Mouse (Mus musculus): ENCODE measurements around the gene Miox. TPM values are rescaled to one million over a fixed set of nuclear protein-coding genes. Genes with fewer than 3 reads are reported as not detected.

Gene Miox
- polyA plus RNA-seq, 1 experiment from 2014 or later = 0.76 TPM

- H3K4me2 ChIP-seq (replicated peaks; ENCODE audit: low read depth, low read length) = no peak overlapping the region
- no peak overlapping the region for H3K9ac ChIP-seq (ENCODE audit: low read depth, low read length)
- 0 out of 2 replicates have a peak, but pooled peaks cover 7% of the 10 kb centered on the region for H3K27me3 ChIP-seq (ENCODE audit: control insufficient read depth, insufficient read depth, low read length)
- peaks cover 6% of the 10 kb centered on the region; the same call in 1 of the 2 replicates for H3K4me1 ChIP-seq (ENCODE audit: control insufficient read depth, insufficient read depth, low read length)
- H3K4me3 ChIP-seq (ENCODE audit: low read length) = no peak overlapping the region
- no peak overlapping the region for H3K27ac ChIP-seq (ENCODE audit: low read depth, low read length)
- WGBS = 98% methylated on average over 4 of the region's 4 CpGs
- H3K9me3 ChIP-seq (ENCODE audit: control insufficient read depth, low read length) = no peaks in the 10 kb centered on the region
- ATAC-seq (ENCODE audit: low FRiP score, low TSS enrichment) = no peak
- no peaks in the 10 kb centered on the region for H3K36me3 ChIP-seq (ENCODE audit: control insufficient read depth, insufficient read depth, low read length)
Observed at GRCm38 (mm10) chr15:89323656-89324055, 10.5 kb upstream of the Miox start.

GRCm38 (mm10) chr15:89326441-89326840 is 7.8 kb upstream of the Miox start:
- H3K9ac ChIP-seq (ENCODE audit: low read depth, low read length) = no peak overlapping the region
- H3K27me3 ChIP-seq (ENCODE audit: control insufficient read depth, insufficient read depth, low read length) = 0 out of 2 replicates have a peak, but pooled peaks cover 7% of the 10 kb centered on the region
- H3K27ac ChIP-seq (ENCODE audit: low read depth, low read length) = no peak overlapping the region
- 53% methylated on average over 5 of the region's 5 CpGs for WGBS
- H3K4me3 ChIP-seq (ENCODE audit: low read length) = no peak overlapping the region
- no peaks in the 10 kb centered on the region for H3K9me3 ChIP-seq (ENCODE audit: control insufficient read depth, low read length)
- no peak overlapping the region for H3K4me2 ChIP-seq (replicated peaks; ENCODE audit: low read depth, low read length)
- no peaks in the 10 kb centered on the region for H3K36me3 ChIP-seq (ENCODE audit: control insufficient read depth, insufficient read depth, low read length)
- no peak for ATAC-seq (ENCODE audit: low FRiP score, low TSS enrichment)
- H3K4me1 ChIP-seq (ENCODE audit: control insufficient read depth, insufficient read depth, low read length) = peaks cover 6% of the 10 kb centered on the region; the same call in 1 of the 2 replicates

DNA sequence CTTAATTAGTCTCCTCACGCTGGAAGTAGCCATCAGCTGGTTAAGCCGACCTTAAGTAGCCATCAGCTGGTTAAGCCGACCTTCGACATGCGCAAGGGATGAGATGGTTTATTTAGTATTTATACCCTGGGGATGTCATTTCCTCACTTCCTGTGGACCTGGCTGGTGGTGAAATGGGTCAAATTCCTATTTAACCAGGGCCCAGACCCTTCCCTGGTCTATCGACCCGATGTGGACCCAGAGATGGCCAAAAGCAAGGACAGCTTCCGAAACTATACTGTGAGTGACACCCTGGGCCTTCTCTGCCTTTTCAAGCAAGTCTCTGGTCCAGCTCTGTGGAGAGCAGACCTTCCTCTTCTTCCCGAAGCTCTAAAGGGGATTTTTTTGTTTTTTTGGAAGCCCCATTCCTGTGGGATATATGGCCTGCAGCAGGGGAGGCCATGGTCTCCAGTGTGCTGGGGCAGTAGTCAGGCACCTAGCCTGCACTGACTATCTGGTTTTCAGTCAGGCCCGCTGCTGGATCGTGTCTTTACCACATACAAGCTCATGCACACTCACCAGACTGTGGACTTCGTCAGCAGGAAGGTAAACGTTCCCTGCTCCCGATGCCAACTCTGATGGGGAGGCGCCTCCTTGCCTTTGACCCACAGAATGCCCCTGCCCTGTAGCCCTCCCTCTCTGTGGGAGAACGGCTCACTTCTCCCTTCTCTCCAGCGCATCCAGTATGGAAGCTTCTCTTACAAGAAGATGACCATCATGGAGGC is 758 bp downstream of the Miox start:
- Histone ChIP-seq H3K27ac (ENCODE audit: low read depth, low read length) (no peak overlapping the region), H3K4me3 (ENCODE audit: low read length) (no peak overlapping the region), H3K4me2 (replicated peaks; ENCODE audit: low read depth, low read length) (no peak overlapping the region), H3K36me3 (ENCODE audit: control insufficient read depth, insufficient read depth, low read length) (no peaks in the 10 kb centered on the region), H3K27me3 (ENCODE audit: control insufficient read depth, insufficient read depth, low read length) (no peaks in the 10 kb centered on the region), H3K9me3 (ENCODE audit: control insufficient read depth, low read length) (no peaks in the 10 kb centered on the region), H3K9ac (ENCODE audit: low read depth, low read length) (no peak overlapping the region), H3K4me1 (ENCODE audit: control insufficient read depth, insufficient read depth, low read length) (no peaks in the 10 kb centered on the region)
- WGBS = 82% methylated on average over 17 of the region's 17 CpGs
- no peak for ATAC-seq (ENCODE audit: low FRiP score, low TSS enrichment)

DNA sequence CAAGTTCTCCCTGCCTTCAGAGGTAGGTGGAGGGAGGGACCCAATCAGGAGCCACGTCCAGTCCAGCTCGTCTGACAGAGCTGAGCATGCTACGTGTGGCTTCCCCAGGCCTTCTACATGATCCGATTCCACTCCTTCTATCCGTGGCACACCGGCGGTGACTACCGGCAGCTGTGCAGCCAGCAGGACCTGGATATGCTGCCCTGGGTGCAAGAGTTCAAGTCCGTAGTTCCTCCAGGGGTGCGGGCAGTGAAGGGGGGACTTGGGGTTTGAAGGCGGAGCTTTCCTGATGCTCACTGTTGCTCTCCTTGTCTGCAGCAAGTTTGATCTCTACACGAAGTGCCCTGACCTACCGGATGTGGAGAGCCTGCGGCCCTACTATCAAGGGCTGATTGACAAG is 2.2 kb downstream of the Miox start:
- Histone ChIP-seq H3K36me3 (ENCODE audit: control insufficient read depth, insufficient read depth, low read length) (no peaks in the 10 kb centered on the region), H3K4me3 (ENCODE audit: low read length) (no peak overlapping the region), H3K4me2 (replicated peaks; ENCODE audit: low read depth, low read length) (no peak overlapping the region), H3K27ac (ENCODE audit: low read depth, low read length) (no peak overlapping the region), H3K4me1 (ENCODE audit: control insufficient read depth, insufficient read depth, low read length) (no peaks in the 10 kb centered on the region), H3K9me3 (ENCODE audit: control insufficient read depth, low read length) (no peaks in the 10 kb centered on the region), H3K27me3 (ENCODE audit: control insufficient read depth, insufficient read depth, low read length) (no peaks in the 10 kb centered on the region), H3K9ac (ENCODE audit: low read depth, low read length) (no peak overlapping the region)
- 89% methylated on average over 14 of the region's 14 CpGs for WGBS
- no peak for ATAC-seq (ENCODE audit: low FRiP score, low TSS enrichment)

- H3K4me1 ChIP-seq (ENCODE audit: control insufficient read depth, insufficient read depth, low read length) = no peaks in the 10 kb centered on the region
- ATAC-seq (ENCODE audit: low FRiP score, low TSS enrichment) = no peak
- no peaks in the 10 kb centered on the region for H3K9me3 ChIP-seq (ENCODE audit: control insufficient read depth, low read length)
- no peaks in the 10 kb centered on the region for H3K27me3 ChIP-seq (ENCODE audit: control insufficient read depth, insufficient read depth, low read length)
- no peaks in the 10 kb centered on the region for H3K36me3 ChIP-seq (ENCODE audit: control insufficient read depth, insufficient read depth, low read length)
- H3K27ac ChIP-seq (ENCODE audit: low read depth, low read length) = no peak overlapping the region
- H3K4me3 ChIP-seq (ENCODE audit: low read length) = no peak overlapping the region
- 92% methylated on average over 2 of the region's 2 CpGs for WGBS
- no peak overlapping the region for H3K9ac ChIP-seq (ENCODE audit: low read depth, low read length)
- H3K4me2 ChIP-seq (replicated peaks; ENCODE audit: low read depth, low read length) = no peak overlapping the region
Observed at GRCm38 (mm10) chr15:89339696-89340095, 5.5 kb downstream of the Miox start.

GRCm38 (mm10) chr15:89340136-89340535 is 5.9 kb downstream of the Miox start:
- no peak for ATAC-seq (ENCODE audit: low FRiP score, low TSS enrichment)
- Histone ChIP-seq H3K27me3 (ENCODE audit: control insufficient read depth, insufficient read depth, low read length) (no peaks in the 10 kb centered on the region), H3K4me3 (ENCODE audit: low read length) (no peak overlapping the region), H3K27ac (ENCODE audit: low read depth, low read length) (no peak overlapping the region), H3K9ac (ENCODE audit: low read depth, low read length) (no peak overlapping the region), H3K36me3 (ENCODE audit: control insufficient read depth, insufficient read depth, low read length) (no peaks in the 10 kb centered on the region), H3K4me1 (ENCODE audit: control insufficient read depth, insufficient read depth, low read length) (no peaks in the 10 kb centered on the region), H3K9me3 (ENCODE audit: control insufficient read depth, low read length) (no peaks in the 10 kb centered on the region), H3K4me2 (replicated peaks; ENCODE audit: low read depth, low read length) (no peak overlapping the region)
- 84% methylated on average over 3 of the region's 3 CpGs for WGBS

- Histone ChIP-seq H3K27ac (ENCODE audit: low read depth, low read length) (no peak overlapping the region), H3K9me3 (ENCODE audit: control insufficient read depth, low read length) (no peaks in the 10 kb centered on the region), H3K4me2 (replicated peaks; ENCODE audit: low read depth, low read length) (no peak overlapping the region), H3K27me3 (ENCODE audit: control insufficient read depth, insufficient read depth, low read length) (no peaks in the 10 kb centered on the region), H3K36me3 (ENCODE audit: control insufficient read depth, insufficient read depth, low read length) (no peaks in the 10 kb centered on the region), H3K4me3 (ENCODE audit: low read length) (no peak overlapping the region), H3K9ac (ENCODE audit: low read depth, low read length) (no peak overlapping the region), H3K4me1 (ENCODE audit: control insufficient read depth, insufficient read depth, low read length) (no peaks in the 10 kb centered on the region)
- no peak for ATAC-seq (ENCODE audit: low FRiP score, low TSS enrichment)
- WGBS = 44% methylated on average over 1 of the region's 1 CpGs
Observed at GRCm38 (mm10) chr15:89341678-89342077, 7.5 kb downstream of the Miox start.

DNA sequence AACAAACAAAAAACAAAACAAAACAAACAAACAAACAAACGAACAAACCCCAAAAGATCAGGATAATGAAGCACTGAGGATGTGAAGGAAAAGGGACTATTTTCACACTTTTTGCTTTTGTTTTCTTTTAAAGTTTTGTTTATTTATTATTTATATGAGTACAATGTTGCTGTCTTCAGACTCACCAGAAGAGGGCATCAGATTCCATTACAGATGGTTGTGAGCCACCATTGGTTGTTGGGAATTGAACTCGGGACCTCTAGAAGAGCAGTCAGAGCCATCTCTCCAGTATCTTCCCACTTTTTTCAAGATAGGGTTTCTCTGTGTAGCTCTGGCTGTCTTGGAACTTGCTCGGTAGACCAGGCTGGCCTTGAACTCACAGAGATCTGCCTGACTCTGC is 9.1 kb downstream of the Miox start:
- WGBS = 86% methylated on average over 3 of the region's 3 CpGs
- Histone ChIP-seq H3K27ac (ENCODE audit: low read depth, low read length) (no peak overlapping the region), H3K36me3 (ENCODE audit: control insufficient read depth, insufficient read depth, low read length) (no peaks in the 10 kb centered on the region), H3K9ac (ENCODE audit: low read depth, low read length) (no peak overlapping the region), H3K27me3 (ENCODE audit: control insufficient read depth, insufficient read depth, low read length) (no peaks in the 10 kb centered on the region), H3K9me3 (ENCODE audit: control insufficient read depth, low read length) (no peaks in the 10 kb centered on the region), H3K4me1 (ENCODE audit: control insufficient read depth, insufficient read depth, low read length) (no peaks in the 10 kb centered on the region), H3K4me2 (replicated peaks; ENCODE audit: low read depth, low read length) (no peak overlapping the region), H3K4me3 (ENCODE audit: low read length) (no peak overlapping the region)
- ATAC-seq (ENCODE audit: low FRiP score, low TSS enrichment) = no peak

GRCm38 (mm10) chr15:89350447-89350846 is 16.2 kb downstream of the Miox start:
- H3K27ac ChIP-seq (ENCODE audit: low read depth, low read length) = no peak overlapping the region
- peaks cover 5% of the 10 kb centered on the region; the same call in 1 of the 2 replicates for H3K4me1 ChIP-seq (ENCODE audit: control insufficient read depth, insufficient read depth, low read length)
- WGBS = 74% methylated on average over 5 of the region's 5 CpGs
- H3K27me3 ChIP-seq (ENCODE audit: control insufficient read depth, insufficient read depth, low read length) = no peaks in the 10 kb centered on the region
- H3K4me3 ChIP-seq (ENCODE audit: low read length) = no peak overlapping the region
- ATAC-seq (ENCODE audit: low FRiP score, low TSS enrichment) = no peak
- no peak overlapping the region for H3K9ac ChIP-seq (ENCODE audit: low read depth, low read length)
- H3K9me3 ChIP-seq (ENCODE audit: control insufficient read depth, low read length) = no peaks in the 10 kb centered on the region
- H3K4me2 ChIP-seq (replicated peaks; ENCODE audit: low read depth, low read length) = no peak overlapping the region
- H3K36me3 ChIP-seq (ENCODE audit: control insufficient read depth, insufficient read depth, low read length) = peaks cover 36% of the 10 kb centered on the region
